Mouse (Mus musculus) hindbrain, embryonic 11.5 days (tissue): ENCODE measurements around the gene Osbpl6. TPM values are rescaled to one million over a fixed set of nuclear protein-coding genes. Genes with fewer than 3 reads are reported as not detected.

Source experiments
- ATAC-seq: fragments of 200-750 bp; cut with Nextera tagmentation; 2 replicates; pipeline ENCODE4 v1.8.0; 2017; ENCODE audit warnings: mild to moderate bottlenecking, moderate TSS enrichment, moderate library complexity; ENCODE audit not compliant: low FRiP score
- DNase-seq: peaks from one replicate; pipeline ENCODE4 v3.0.0-alpha.2; 2015; ENCODE audit warnings: low spot score
- H3K27ac ChIP-seq: fragments of 300-500 bp; sonication (generic); 2 replicates; pipeline ENCODE4 v1.5.1; 2014; ENCODE audit warnings: mild to moderate bottlenecking, low read depth, low read length
- H3K27me3 ChIP-seq: fragments of 300-500 bp; sonication (generic); 2 replicates; pipeline ENCODE4 v1.6.1; 2014; ENCODE audit warnings: mild to moderate bottlenecking, low read length, moderate library complexity, mixed read lengths; ENCODE audit not compliant: control insufficient read depth, insufficient read depth
- H3K36me3 ChIP-seq: fragments of 300-500 bp; sonication (generic); 2 replicates; pipeline ENCODE4 v1.6.1; 2014; ENCODE audit warnings: mild to moderate bottlenecking, low read length, moderate library complexity, mixed read lengths; ENCODE audit not compliant: control insufficient read depth, insufficient read depth
- H3K4me1 ChIP-seq: fragments of 300-500 bp; sonication (generic); replicated peaks from 2 replicates; pipeline ENCODE4 v1.6.1; 2014; ENCODE audit warnings: low read length, mixed read lengths; ENCODE audit not compliant: control insufficient read depth, insufficient read depth
- H3K4me2 ChIP-seq: fragments of 300-500 bp; sonication (generic); replicated peaks from 2 replicates; pipeline ENCODE4 v1.6.1; 2014; ENCODE audit warnings: mild to moderate bottlenecking, low read depth, low read length
- H3K4me3 ChIP-seq: fragments of 300-500 bp; sonication (generic); 2 replicates; pipeline ENCODE4 v1.5.1; 2014; ENCODE audit warnings: low read depth, low read length
- H3K9ac ChIP-seq: fragments of 300-500 bp; sonication (generic); 2 replicates; pipeline ENCODE4 v1.6.1; 2014; ENCODE audit warnings: low read depth, low read length
- H3K9me3 ChIP-seq: fragments of 300-500 bp; sonication (generic); 2 replicates; pipeline ENCODE4 v1.6.1; 2016; ENCODE audit warnings: low read length; ENCODE audit not compliant: control insufficient read depth
- WGBS: fragments of 180-500 bp; shearing (Covaris S2); extraction: QIAGEN DNeasy Blood & Tissue Kit; methylation state at CpG from one replicate; pipeline ENCODE4 v1.1.7; 2014; 5-methylcytosine and 5-hydroxymethylcytosine counted together
- polyA plus RNA-seq: library from polyadenylated mRNA; unstranded; fragments of >200 nt; fragmentation: Nextera tagmentation; extraction: Ambion mirVana; gene quantifications from 2 replicates; pipeline ENCODE4 v1.2.1, GENCODE M21; 2014

Osbpl6 gene
- polyA plus RNA-seq, 1 experiment from 2014 or later = 16.9 TPM

GRCm38 (mm10) chr2:76469751-76470099 is 63.4 kb downstream of the Osbpl6 start:
- Histone ChIP-seq H3K36me3 (no peaks in the 10 kb centered on the region), H3K4me3 (no peak overlapping the region), H3K9me3 (no peaks in the 10 kb centered on the region), H3K4me2 (no peak overlapping the region), H3K4me1 (no peaks in the 10 kb centered on the region), H3K27ac (no peak overlapping the region), H3K27me3 (no peaks in the 10 kb centered on the region), H3K9ac (no peak overlapping the region)
- 69% methylated on average over 8 of the region's 8 CpGs for WGBS
- no peak for DNase-seq
- ATAC-seq = no peak

- Histone ChIP-seq H3K4me1 (no peaks in the 10 kb centered on the region), H3K9me3 (no peaks in the 10 kb centered on the region), H3K9ac (no peak overlapping the region), H3K4me2 (no peak overlapping the region), H3K27ac (no peak overlapping the region), H3K36me3 (no peaks in the 10 kb centered on the region), H3K27me3 (no peaks in the 10 kb centered on the region), H3K4me3 (no peak overlapping the region)
- DNase-seq = no peak
- 89% methylated on average over 9 of the region's 9 CpGs for WGBS
- no peak for ATAC-seq
Observed at GRCm38 (mm10) chr2:76470391-76470790, 64.1 kb downstream of the Osbpl6 start.

GRCm38 (mm10) chr2:76475788-76476187 is 69.5 kb downstream of the Osbpl6 start:
- no peak for ATAC-seq
- Histone ChIP-seq H3K9ac (no peak overlapping the region), H3K4me3 (no peak overlapping the region), H3K27me3 (no peaks in the 10 kb centered on the region), H3K36me3 (no peaks in the 10 kb centered on the region), H3K4me1 (no peaks in the 10 kb centered on the region), H3K27ac (no peak overlapping the region), H3K4me2 (no peak overlapping the region), H3K9me3 (no peaks in the 10 kb centered on the region)
- no peak for DNase-seq
- 78% methylated on average over 1 of the region's 1 CpGs for WGBS

GRCm38 (mm10) chr2:76488764-76489163 is 82.5 kb downstream of the Osbpl6 start:
- Histone ChIP-seq H3K9me3 (no peaks in the 10 kb centered on the region), H3K4me2 (no peak overlapping the region), H3K4me1 (no peaks in the 10 kb centered on the region), H3K4me3 (no peak overlapping the region), H3K36me3 (no peaks in the 10 kb centered on the region), H3K27me3 (no peaks in the 10 kb centered on the region), H3K27ac (no peak overlapping the region), H3K9ac (no peak overlapping the region)
- 82% methylated on average over 4 of the region's 4 CpGs for WGBS
- DNase-seq (no peak), ATAC-seq (no peak)

DNA sequence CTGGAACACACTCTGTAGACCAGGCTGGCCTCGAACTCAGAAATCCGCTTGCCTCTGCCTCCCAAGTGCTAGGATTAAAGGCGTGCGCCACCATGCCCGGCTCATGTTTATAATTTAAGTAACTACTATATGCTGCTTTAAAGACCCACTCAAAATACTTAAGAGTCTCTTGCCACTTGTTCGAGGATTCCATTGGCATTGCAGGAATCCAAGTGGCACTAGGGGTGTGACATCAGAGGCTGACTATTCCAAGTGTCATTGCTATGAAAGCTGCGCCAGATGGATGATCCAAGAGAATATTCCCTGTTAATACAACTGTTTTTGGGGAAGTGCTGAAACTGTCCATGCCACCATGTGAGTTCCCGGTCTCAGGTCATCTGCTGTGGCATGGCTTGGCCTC is 83.9 kb downstream of the Osbpl6 start:
- H3K36me3 ChIP-seq = no peaks in the 10 kb centered on the region
- WGBS = 93% methylated on average over 8 of the region's 8 CpGs
- H3K27ac ChIP-seq = no peak overlapping the region
- H3K27me3 ChIP-seq = no peaks in the 10 kb centered on the region
- no peaks in the 10 kb centered on the region for H3K9me3 ChIP-seq
- DNase-seq = no peak
- no peak for ATAC-seq
- H3K4me1 ChIP-seq = no peaks in the 10 kb centered on the region
- no peak overlapping the region for H3K4me3 ChIP-seq
- no peak overlapping the region for H3K4me2 ChIP-seq
- H3K9ac ChIP-seq = no peak overlapping the region

- H3K9me3 ChIP-seq = no peaks in the 10 kb centered on the region
- no peak overlapping the region for H3K9ac ChIP-seq
- H3K27me3 ChIP-seq = no peaks in the 10 kb centered on the region
- H3K4me2 ChIP-seq = no peak overlapping the region
- H3K4me3 ChIP-seq = no peak overlapping the region
- 90% methylated on average over 6 of the region's 6 CpGs for WGBS
- DNase-seq (no peak), ATAC-seq (no peak)
- H3K36me3 ChIP-seq = no peaks in the 10 kb centered on the region
- 0 out of 2 replicates have a peak overlapping the region, but pooled peaks have one; percentile 47 for H3K27ac ChIP-seq
- H3K4me1 ChIP-seq = no peaks in the 10 kb centered on the region
Observed at GRCm38 (mm10) chr2:76491371-76491770, 85.1 kb downstream of the Osbpl6 start.

- Histone ChIP-seq H3K9me3 (no peaks in the 10 kb centered on the region), H3K36me3 (no peaks in the 10 kb centered on the region), H3K4me3 (no peak overlapping the region), H3K4me2 (no peak overlapping the region), H3K4me1 (no peaks in the 10 kb centered on the region), H3K27me3 (no peaks in the 10 kb centered on the region), H3K27ac (peak overlapping the region; percentile 47; the same call in 1 of the 2 replicates), H3K9ac (no peak overlapping the region)
- 79% methylated on average over 7 of the region's 7 CpGs for WGBS
- DNase-seq = no peak
- ATAC-seq = 0 out of 2 replicates have a peak, but pooled peaks have one; percentile 27
Observed at GRCm38 (mm10) chr2:76492224-76492623, 85.9 kb downstream of the Osbpl6 start.

- no peaks in the 10 kb centered on the region for H3K4me1 ChIP-seq
- ATAC-seq (no peak), DNase-seq (no peak)
- H3K27me3 ChIP-seq = no peaks in the 10 kb centered on the region
- H3K4me2 ChIP-seq = no peak overlapping the region
- H3K36me3 ChIP-seq = no peaks in the 10 kb centered on the region
- WGBS = 88% methylated on average over 11 of the region's 11 CpGs
- H3K9ac ChIP-seq = no peak overlapping the region
- no peak overlapping the region for H3K4me3 ChIP-seq
- no peaks in the 10 kb centered on the region for H3K9me3 ChIP-seq
- no peak overlapping the region for H3K27ac ChIP-seq
Observed at GRCm38 (mm10) chr2:76496006-76496748, 89.9 kb downstream of the Osbpl6 start.

- Histone ChIP-seq H3K4me1 (no peaks in the 10 kb centered on the region), H3K27ac (no peak overlapping the region), H3K9me3 (no peaks in the 10 kb centered on the region), H3K4me2 (no peak overlapping the region), H3K9ac (no peak overlapping the region), H3K36me3 (no peaks in the 10 kb centered on the region), H3K4me3 (no peak overlapping the region), H3K27me3 (no peaks in the 10 kb centered on the region)
- over 99% methylated on average over 4 of the region's 4 CpGs for whole genome bisulfite sequencing
- DNase-seq (no peak), ATAC-seq (no peak)
Observed at GRCm38 (mm10) chr2:76496749-76497140, 90.4 kb downstream of the Osbpl6 start.
